Mouse (Mus musculus): ENCODE measurements around the gene Smyd3. TPM values are rescaled to one million over a fixed set of nuclear protein-coding genes. Genes with fewer than 3 reads are reported as not detected.

The Smyd3 gene
- polyA plus RNA-seq, 1 experiment = 2.4 TPM

- H3K4me1 ChIP-seq (ENCODE audit: control insufficient read depth, insufficient read depth, low read length) = no peaks in the 10 kb centered on the region
- no peak overlapping the region for H3K4me3 ChIP-seq (ENCODE audit: control insufficient read depth, low read depth, low read length)
- TF ChIP-seq POLR2A (IDR thresholded peaks at IDR 0.05; ENCODE audit: control insufficient read depth, low read depth, low read length) (no peak), CTCF (IDR thresholded peaks at IDR 0.05; ENCODE audit: control insufficient read depth, insufficient read depth, insufficient replicate concordance, low read depth, low read length) (no peak)
- no peak overlapping the region for H3K27ac ChIP-seq (ENCODE audit: control insufficient read depth, insufficient read depth, low read depth, low read length)
- no peaks in the 10 kb centered on the region for H3K36me3 ChIP-seq (ENCODE audit: control insufficient read depth, insufficient read depth, low read length)
- no peaks in the 10 kb centered on the region for H3K27me3 ChIP-seq (ENCODE audit: control insufficient read depth, insufficient read depth, low read length)
Measured at GRCm38 (mm10) chr1:179017428-179017827, 500.4 kb downstream of the Smyd3 start.

- H3K27me3 ChIP-seq (ENCODE audit: control insufficient read depth, insufficient read depth, low read length) = no peaks in the 10 kb centered on the region
- H3K27ac ChIP-seq (ENCODE audit: control insufficient read depth, insufficient read depth, low read depth, low read length) = no peak overlapping the region
- TF ChIP-seq POLR2A (IDR thresholded peaks at IDR 0.05; ENCODE audit: control insufficient read depth, low read depth, low read length) (no peak), CTCF (IDR thresholded peaks at IDR 0.05; ENCODE audit: control insufficient read depth, insufficient read depth, insufficient replicate concordance, low read depth, low read length) (no peak)
- no peaks in the 10 kb centered on the region for H3K36me3 ChIP-seq (ENCODE audit: control insufficient read depth, insufficient read depth, low read length)
- no peaks in the 10 kb centered on the region for H3K4me1 ChIP-seq (ENCODE audit: control insufficient read depth, insufficient read depth, low read length)
- H3K4me3 ChIP-seq (ENCODE audit: control insufficient read depth, low read depth, low read length) = no peak overlapping the region
Measured at GRCm38 (mm10) chr1:179013021-179013420, 504.8 kb downstream of the Smyd3 start.

GRCm38 (mm10) chr1:179012273-179012672, 505.6 kb downstream of the Smyd3 start:
- Histone ChIP-seq H3K27me3 (ENCODE audit: control insufficient read depth, insufficient read depth, low read length) (no peaks in the 10 kb centered on the region), H3K4me1 (ENCODE audit: control insufficient read depth, insufficient read depth, low read length) (no peaks in the 10 kb centered on the region), H3K27ac (ENCODE audit: control insufficient read depth, insufficient read depth, low read depth, low read length) (no peak overlapping the region), H3K4me3 (ENCODE audit: control insufficient read depth, low read depth, low read length) (no peak overlapping the region), H3K36me3 (ENCODE audit: control insufficient read depth, insufficient read depth, low read length) (no peaks in the 10 kb centered on the region)
- TF ChIP-seq POLR2A (IDR thresholded peaks at IDR 0.05; ENCODE audit: control insufficient read depth, low read depth, low read length) = no peak
- no peak for TF ChIP-seq CTCF (IDR thresholded peaks at IDR 0.05; ENCODE audit: control insufficient read depth, insufficient read depth, insufficient replicate concordance, low read depth, low read length)

GRCm38 (mm10) chr1:179010756-179011155, 507.1 kb downstream of the Smyd3 start:
- H3K27me3 ChIP-seq (ENCODE audit: control insufficient read depth, insufficient read depth, low read length) = no peaks in the 10 kb centered on the region
- H3K4me3 ChIP-seq (ENCODE audit: control insufficient read depth, low read depth, low read length) = no peak overlapping the region
- H3K27ac ChIP-seq (ENCODE audit: control insufficient read depth, insufficient read depth, low read depth, low read length) = no peak overlapping the region
- no peak for TF ChIP-seq POLR2A (IDR thresholded peaks at IDR 0.05; ENCODE audit: control insufficient read depth, low read depth, low read length)
- TF ChIP-seq CTCF (IDR thresholded peaks at IDR 0.05; ENCODE audit: control insufficient read depth, insufficient read depth, insufficient replicate concordance, low read depth, low read length) = no peak
- no peaks in the 10 kb centered on the region for H3K36me3 ChIP-seq (ENCODE audit: control insufficient read depth, insufficient read depth, low read length)
- no peaks in the 10 kb centered on the region for H3K4me1 ChIP-seq (ENCODE audit: control insufficient read depth, insufficient read depth, low read length)

GRCm38 (mm10) chr1:179009911-179010310, 507.9 kb downstream of the Smyd3 start:
- no peak for TF ChIP-seq CTCF (IDR thresholded peaks at IDR 0.05; ENCODE audit: control insufficient read depth, insufficient read depth, insufficient replicate concordance, low read depth, low read length)
- no peak for TF ChIP-seq POLR2A (IDR thresholded peaks at IDR 0.05; ENCODE audit: control insufficient read depth, low read depth, low read length)
- Histone ChIP-seq H3K4me1 (ENCODE audit: control insufficient read depth, insufficient read depth, low read length) (no peaks in the 10 kb centered on the region), H3K27me3 (ENCODE audit: control insufficient read depth, insufficient read depth, low read length) (no peaks in the 10 kb centered on the region), H3K4me3 (ENCODE audit: control insufficient read depth, low read depth, low read length) (no peak overlapping the region), H3K36me3 (ENCODE audit: control insufficient read depth, insufficient read depth, low read length) (no peaks in the 10 kb centered on the region), H3K27ac (ENCODE audit: control insufficient read depth, insufficient read depth, low read depth, low read length) (no peak overlapping the region)

GRCm38 (mm10) chr1:179004133-179004866, 513.5 kb downstream of the Smyd3 start:
- Histone ChIP-seq H3K4me1 (ENCODE audit: control insufficient read depth, insufficient read depth, low read length) (no peaks in the 10 kb centered on the region), H3K27ac (ENCODE audit: control insufficient read depth, insufficient read depth, low read depth, low read length) (no peak overlapping the region), H3K27me3 (ENCODE audit: control insufficient read depth, insufficient read depth, low read length) (no peaks in the 10 kb centered on the region), H3K36me3 (ENCODE audit: control insufficient read depth, insufficient read depth, low read length) (no peaks in the 10 kb centered on the region), H3K4me3 (ENCODE audit: control insufficient read depth, low read depth, low read length) (no peak overlapping the region)
- TF ChIP-seq POLR2A (IDR thresholded peaks at IDR 0.05; ENCODE audit: control insufficient read depth, low read depth, low read length) (no peak), CTCF (IDR thresholded peaks at IDR 0.05; ENCODE audit: control insufficient read depth, insufficient read depth, insufficient replicate concordance, low read depth, low read length) (no peak)

- TF ChIP-seq CTCF (IDR thresholded peaks at IDR 0.05; ENCODE audit: control insufficient read depth, insufficient read depth, insufficient replicate concordance, low read depth, low read length) (no peak), POLR2A (IDR thresholded peaks at IDR 0.05; ENCODE audit: control insufficient read depth, low read depth, low read length) (no peak)
- no peaks in the 10 kb centered on the region for H3K27me3 ChIP-seq (ENCODE audit: control insufficient read depth, insufficient read depth, low read length)
- H3K27ac ChIP-seq (ENCODE audit: control insufficient read depth, insufficient read depth, low read depth, low read length) = no peak overlapping the region
- no peak overlapping the region for H3K4me3 ChIP-seq (ENCODE audit: control insufficient read depth, low read depth, low read length)
- no peaks in the 10 kb centered on the region for H3K4me1 ChIP-seq (ENCODE audit: control insufficient read depth, insufficient read depth, low read length)
- H3K36me3 ChIP-seq (ENCODE audit: control insufficient read depth, insufficient read depth, low read length) = no peaks in the 10 kb centered on the region
Measured at GRCm38 (mm10) chr1:179003406-179004132, 514.3 kb downstream of the Smyd3 start.

Measured in testis, adult 2 months (tissue).